Mouse (Mus musculus) liver, adult 2 months (tissue): ENCODE results near the gene Apof. TPM values are rescaled to one million over a fixed set of nuclear protein-coding genes. Genes with fewer than 3 reads are reported as not detected.
A peak's percentile ranks its signal among the peaks of the same experiment; 100 is the strongest.
"Not testable (repeated sequence)": the region's sequence is repeated elsewhere in the genome, so short reads cannot be mapped to it uniquely, and the experiment has no call there.

Experiments used
- DNase-seq: peaks from one replicate; pipeline ENCODE4 v3.0.0-alpha.2; 2011; ENCODE audit warnings: low read depth, low spot score; ENCODE audit errors: extremely low read depth
- H3K27ac ChIP-seq: fragments of 200-500 bp; replicated peaks from 2 replicates; pipeline ENCODE4 v1.5.1; 2012; ENCODE audit warnings: low read depth, mild to moderate bottlenecking, control low read depth, inconsistent platforms, low read length; ENCODE audit not compliant: insufficient read depth
- H3K27me3 ChIP-seq: fragments of 200-500 bp; 2 replicates; pipeline ENCODE4 v1.6.1; 2012; ENCODE audit warnings: mild to moderate bottlenecking, moderate library complexity, low read length, inconsistent platforms; ENCODE audit not compliant: control insufficient read depth, insufficient read depth
- H3K36me3 ChIP-seq: fragments of 200-500 bp; 2 replicates; pipeline ENCODE4 v1.6.1; 2012; ENCODE audit warnings: low read length, inconsistent platforms; ENCODE audit not compliant: control insufficient read depth, insufficient read depth
- H3K4me1 ChIP-seq: fragments of 200-500 bp; 2 replicates; pipeline ENCODE4 v1.6.1; 2011; ENCODE audit warnings: low read length; ENCODE audit not compliant: control insufficient read depth, insufficient read depth
- H3K4me3 ChIP-seq: fragments of 200-500 bp; 2 replicates; pipeline ENCODE4 v1.5.1; 2011; ENCODE audit warnings: low read depth, mild to moderate bottlenecking, control low read depth, low read length, moderate library complexity; ENCODE audit not compliant: insufficient read depth
- H3K79me2 ChIP-seq: fragments of 200-500 bp; 2 replicates; pipeline ENCODE4 v1.6.1; 2012; ENCODE audit warnings: inconsistent platforms, mild to moderate bottlenecking, low read length, moderate library complexity; ENCODE audit not compliant: control insufficient read depth, insufficient read depth
- H3K9ac ChIP-seq: fragments of 200-500 bp; 2 replicates; pipeline ENCODE4 v1.6.1; 2012; ENCODE audit warnings: low read depth, mild to moderate bottlenecking, control low read depth, inconsistent platforms, low read length
- CTCF ChIP-seq: fragments of 200-500 bp; IDR thresholded peaks from 2 replicates; pipeline ENCODE4 v1.5.1; 2011; ENCODE audit warnings: low read depth, low read length, control low read depth
- POLR2A ChIP-seq: fragments of 200-500 bp; IDR thresholded peaks from 2 replicates; pipeline ENCODE4 v1.6.1; 2011; ENCODE audit warnings: low read length, control low read depth; ENCODE audit not compliant: insufficient read depth; ENCODE audit errors: extremely low read depth
- WGBS: fragments of 180-500 bp; shearing (Covaris S2); methylation state at CpG from one replicate; pipeline ENCODE4 v1.1.7; 2018; 5-methylcytosine and 5-hydroxymethylcytosine counted together
- polyA plus RNA-seq: library from polyadenylated mRNA; depleted of rRNA; stranded (reverse); fragments of >200 nt; gene quantifications from 2 replicates; pipeline ENCODE4 v1.2.3, GENCODE M21; 2012
- total RNA-seq: library from RNA; depleted of rRNA; stranded (reverse); fragments of >200 nt; gene quantifications from 2 replicates; pipeline ENCODE4 v1.2.3, GENCODE M21; 2014

Gene Apof
- total and polyA plus RNA-seq, 2 experiments: 1,422 to 2,079 TPM

DNA sequence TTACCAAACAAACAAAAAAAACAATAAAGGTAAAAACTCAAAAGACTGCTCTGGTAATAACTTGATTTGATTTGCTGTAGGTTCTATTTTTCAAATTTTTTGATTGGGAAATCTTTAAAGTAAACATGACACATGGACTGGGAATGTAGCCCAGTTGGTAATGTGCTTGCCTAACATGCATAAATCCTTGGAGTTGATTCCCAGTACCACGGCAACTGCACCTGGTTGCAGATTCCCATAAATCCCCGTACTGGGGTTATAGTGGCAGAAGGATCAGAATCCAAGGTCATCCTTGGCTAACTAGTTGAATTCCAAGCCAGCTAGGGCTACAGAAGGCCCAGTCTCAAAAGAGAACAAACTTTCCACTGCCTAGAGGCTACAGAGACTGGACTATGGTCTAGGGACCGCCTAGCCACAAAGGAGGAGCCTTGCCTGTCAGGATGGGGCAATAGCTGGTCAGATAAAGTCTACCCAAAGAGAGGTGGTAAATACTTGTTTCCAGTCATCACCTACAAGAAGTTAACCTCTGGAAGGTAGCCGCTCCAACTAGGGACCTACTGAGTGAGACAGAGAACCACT, 14.7 kb upstream of the Apof start, which contains the start of gene Apon:
Apon (plus strand) TSS at position 420 of the 579 bp plus-strand sequence.
- WGBS: 31% methylated on average over 4 of the region's 4 CpGs

DNA sequence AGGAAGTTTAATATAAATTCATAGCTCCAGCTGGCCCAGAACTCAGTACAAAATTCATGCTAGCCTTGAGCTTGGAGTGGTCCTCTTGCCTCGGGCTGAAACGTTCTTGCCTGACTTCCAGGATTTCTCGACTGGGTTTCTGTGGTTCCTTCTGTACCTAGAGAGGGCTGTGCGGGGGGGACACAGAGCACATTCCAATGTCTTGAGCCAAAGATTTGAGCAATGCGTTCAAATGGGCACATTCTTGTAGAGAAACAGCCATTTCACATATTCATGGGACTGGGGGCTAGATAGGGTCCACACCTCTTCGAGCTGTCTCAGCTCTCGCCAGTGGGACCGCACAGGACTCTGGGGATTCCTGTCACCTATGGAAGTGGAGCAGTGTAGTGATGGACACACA, 12.5 kb upstream of the Apof start:
- Histone ChIP-seq H3K79me2 (peaks cover 6% of the 10 kb centered on the region; the same call in 1 of the 2 replicates), H3K36me3 (no peaks in the 10 kb centered on the region), H3K27ac (peak overlapping the region; percentile 34), H3K4me1 (peaks cover 14% of the 10 kb centered on the region), H3K4me3 (peak overlapping the region; percentile 70), H3K27me3 (no peaks in the 10 kb centered on the region), H3K9ac (peak overlapping the region; percentile 29)
- WGBS: 57% methylated on average over 8 of the region's 8 CpGs
- DNase-seq: no peak
- TF ChIP-seq CTCF (no peak), POLR2A (no peak)

More for the DNA sequence above, 14.7 kb upstream of the Apof start, which contains the start of gene Apon:
- TF ChIP-seq CTCF: no peak
- no peak for TF ChIP-seq POLR2A
- Histone ChIP-seq H3K36me3 (no peaks in the 10 kb centered on the region), H3K4me3 (peak within 1 kb of the TSS; percentile 70), H3K9ac (peak within 1 kb of the TSS; percentile 85), H3K79me2 (peaks cover 6% of the 10 kb centered on the region; the same call in 1 of the 2 replicates), H3K27ac (peak within 1 kb of the TSS; percentile 98), H3K4me1 (peaks cover 12% of the 10 kb centered on the region), H3K27me3 (no peaks in the 10 kb centered on the region)
- peak; percentile 100 for DNase-seq

DNA sequence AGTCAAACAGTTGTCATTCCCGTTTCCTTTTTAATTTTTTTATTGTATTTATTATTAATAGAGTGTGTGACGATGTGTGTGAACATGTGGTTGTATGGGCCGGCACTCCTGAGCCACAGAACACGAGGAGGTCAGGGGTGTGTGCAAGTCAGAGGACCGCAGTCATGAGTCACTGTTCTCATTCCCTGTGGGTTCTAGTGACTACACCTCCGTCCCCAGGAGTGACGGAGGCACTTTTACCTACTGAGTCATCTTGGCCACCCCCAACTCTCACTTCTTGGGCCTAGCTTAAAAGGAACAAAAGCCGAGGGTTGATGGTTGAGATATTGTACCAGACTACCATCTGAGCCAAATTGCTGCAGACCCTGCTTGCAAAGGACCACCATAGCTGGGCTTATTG, 12.1 kb upstream of the Apof start:
- peaks cover 14% of the 10 kb centered on the region for H3K4me1 ChIP-seq
- H3K4me3 ChIP-seq: peak overlapping the region; percentile 70
- H3K36me3 ChIP-seq: no peaks in the 10 kb centered on the region
- TF ChIP-seq POLR2A: no peak
- TF ChIP-seq CTCF: no peak
- H3K27ac ChIP-seq: peak overlapping the region; percentile 34
- DNase-seq: peak; percentile 43
- 44% methylated on average over 8 of the region's 8 CpGs for WGBS
- no peaks in the 10 kb centered on the region for H3K27me3 ChIP-seq
- H3K79me2 ChIP-seq: peaks cover 6% of the 10 kb centered on the region; the same call in 1 of the 2 replicates
- peak overlapping the region; percentile 20 for H3K9ac ChIP-seq

DNA sequence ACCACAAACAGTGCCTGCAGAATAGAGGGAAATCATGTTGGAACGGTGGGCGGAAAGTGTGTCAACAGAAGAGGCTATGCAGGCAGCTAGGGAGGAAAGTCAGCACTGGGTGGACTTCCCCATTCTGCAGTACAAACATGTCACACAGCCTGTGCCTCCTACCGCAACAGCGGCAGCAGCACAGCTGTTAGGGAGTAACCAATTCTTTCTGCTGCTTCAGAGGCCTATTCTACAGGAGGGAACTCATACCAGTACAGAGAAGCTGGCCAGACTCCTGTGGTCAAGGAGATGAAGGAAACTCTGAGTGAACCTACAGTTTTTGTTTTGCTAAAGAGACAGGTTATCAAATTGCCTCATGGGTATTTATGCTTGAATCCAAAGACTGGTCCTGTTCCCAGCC, 9.5 kb upstream of the Apof start:
- Histone ChIP-seq H3K9ac (no peak overlapping the region), H3K27me3 (no peaks in the 10 kb centered on the region), H3K4me1 (peaks cover 11% of the 10 kb centered on the region), H3K4me3 (no peak overlapping the region), H3K36me3 (no peaks in the 10 kb centered on the region), H3K27ac (no peak overlapping the region), H3K79me2 (no peaks in the 10 kb centered on the region; the same call in 1 of the 2 replicates)
- no peak for DNase-seq
- TF ChIP-seq CTCF: no peak
- TF ChIP-seq POLR2A: no peak
- WGBS: 52% methylated on average over 4 of the region's 4 CpGs

DNA sequence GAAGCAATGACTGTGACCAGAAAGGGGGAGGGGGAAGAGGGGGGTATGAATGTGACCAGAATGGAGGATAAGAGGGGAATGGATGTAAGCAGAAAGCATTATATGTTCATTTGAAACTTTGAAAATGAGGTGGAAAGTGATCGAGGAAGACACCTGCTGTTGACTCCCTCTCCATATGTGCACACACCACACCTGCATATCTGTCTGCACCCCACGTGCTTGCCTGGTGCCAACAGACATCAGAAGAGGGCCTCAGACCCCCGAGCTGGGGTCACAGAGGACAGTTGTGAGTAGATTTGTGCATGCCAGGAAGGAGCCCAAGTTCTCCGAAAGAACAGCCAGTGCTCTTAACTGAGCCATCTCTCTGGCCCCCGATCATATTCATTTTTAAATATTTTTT, 8.5 kb upstream of the Apof start:
- no peak for DNase-seq
- no peak overlapping the region for H3K27ac ChIP-seq
- no peak overlapping the region for H3K4me3 ChIP-seq
- H3K79me2 ChIP-seq: no peaks in the 10 kb centered on the region; the same call in 1 of the 2 replicates
- no peak overlapping the region for H3K9ac ChIP-seq
- 96% methylated on average over 5 of the region's 5 CpGs for WGBS
- peaks cover 11% of the 10 kb centered on the region for H3K4me1 ChIP-seq
- no peaks in the 10 kb centered on the region for H3K27me3 ChIP-seq
- TF ChIP-seq POLR2A (no peak), CTCF (no peak)
- no peaks in the 10 kb centered on the region for H3K36me3 ChIP-seq

DNA sequence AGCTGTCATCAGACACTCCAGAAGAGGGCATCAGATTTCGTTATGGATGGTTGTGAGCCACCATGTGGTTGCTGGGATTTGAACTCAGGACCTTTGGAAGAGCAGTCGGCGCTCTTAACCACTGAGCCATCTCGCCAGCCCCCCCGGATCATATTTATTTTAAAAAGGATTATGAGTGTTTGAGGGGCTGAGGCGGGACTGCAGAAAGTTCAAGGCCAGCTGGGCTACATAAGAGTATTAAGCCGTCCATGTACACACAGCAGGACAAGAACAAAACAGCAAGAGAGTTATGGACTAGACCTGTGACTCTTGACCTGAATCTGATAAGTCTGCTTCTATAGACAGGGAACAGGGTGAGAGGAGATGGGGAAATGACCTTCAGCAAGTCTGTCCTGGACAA, 8.1 kb upstream of the Apof start:
- not testable (repeated sequence) for H3K79me2 ChIP-seq, H3K4me3 ChIP-seq, DNase-seq, H3K27me3 ChIP-seq, H3K9ac ChIP-seq, H3K27ac ChIP-seq, H3K36me3 ChIP-seq
- 91% methylated on average over 7 of the region's 7 CpGs for WGBS
- peaks cover 11% of the 10 kb centered on the region for H3K4me1 ChIP-seq
